Mouse (Mus musculus): Measurements from ENCODE around the gene Asgr2. TPM values are rescaled to one million over a fixed set of nuclear protein-coding genes. Genes with fewer than 3 reads are reported as not detected.
"Not testable (repeated sequence)": the region's sequence is repeated elsewhere in the genome, so short reads cannot be mapped to it uniquely, and the experiment has no call there.

Asgr2 gene
- total RNA-seq (2017): not detected in 2 replicates

GRCm38 (mm10) chr11:70091986-70092783 lies at the start of gene Asgr2:
TSS of gene Asgr2 (plus strand) at chr11:70092644.
- peak; percentile 78 for ATAC-seq (replicated peaks; ENCODE audit: low read depth, poor library complexity, severe bottlenecking)

- ATAC-seq (replicated peaks; ENCODE audit: low read depth, poor library complexity, severe bottlenecking): no peak
These were observed 48.8 kb upstream of the Asgr2 start for GRCm38 (mm10) chr11:70043665-70044064.

- no peak for ATAC-seq (replicated peaks; ENCODE audit: low read depth, poor library complexity, severe bottlenecking)
These were observed 47.0 kb upstream of the Asgr2 start for GRCm38 (mm10) chr11:70045435-70045834.

- ATAC-seq (replicated peaks; ENCODE audit: low read depth, poor library complexity, severe bottlenecking): no peak
These were observed 43.1 kb upstream of the Asgr2 start for GRCm38 (mm10) chr11:70049366-70049765.

GRCm38 (mm10) chr11:70049816-70050215 lies 42.6 kb upstream of the Asgr2 start:
- ATAC-seq (replicated peaks; ENCODE audit: low read depth, poor library complexity, severe bottlenecking): no peak

- no peak for ATAC-seq (replicated peaks; ENCODE audit: low read depth, poor library complexity, severe bottlenecking)
These were observed 39.3 kb upstream of the Asgr2 start for GRCm38 (mm10) chr11:70053156-70053555.

- no peak for ATAC-seq (replicated peaks; ENCODE audit: low read depth, poor library complexity, severe bottlenecking)
These were observed 38.4 kb upstream of the Asgr2 start, which contains the start of gene Asgr1 for GRCm38 (mm10) chr11:70053898-70054570. TSS of gene Asgr1 (plus strand) at chr11:70054085.

GRCm38 (mm10) chr11:70055618-70056214 lies 36.7 kb upstream of the Asgr2 start:
- peak; percentile 94 for ATAC-seq (replicated peaks; ENCODE audit: low read depth, poor library complexity, severe bottlenecking)

GRCm38 (mm10) chr11:70057805-70058204 lies 34.6 kb upstream of the Asgr2 start:
- ATAC-seq (replicated peaks; ENCODE audit: low read depth, poor library complexity, severe bottlenecking): no peak

GRCm38 (mm10) chr11:70059930-70060329 lies 32.5 kb upstream of the Asgr2 start:
- no peak for ATAC-seq (replicated peaks; ENCODE audit: low read depth, poor library complexity, severe bottlenecking)

- ATAC-seq (replicated peaks; ENCODE audit: low read depth, poor library complexity, severe bottlenecking): no peak
These were observed 29.4 kb upstream of the Asgr2 start for GRCm38 (mm10) chr11:70063053-70063452.

- ATAC-seq (replicated peaks; ENCODE audit: low read depth, poor library complexity, severe bottlenecking): no peak
These were observed 25.7 kb upstream of the Asgr2 start for GRCm38 (mm10) chr11:70066701-70067100.

GRCm38 (mm10) chr11:70068245-70068644 lies 24.2 kb upstream of the Asgr2 start:
- ATAC-seq (replicated peaks; ENCODE audit: low read depth, poor library complexity, severe bottlenecking): no peak

- no peak for ATAC-seq (replicated peaks; ENCODE audit: low read depth, poor library complexity, severe bottlenecking)
These were observed 22.4 kb upstream of the Asgr2 start for GRCm38 (mm10) chr11:70070057-70070456.

GRCm38 (mm10) chr11:70070603-70071002 lies 21.8 kb upstream of the Asgr2 start:
- ATAC-seq (replicated peaks; ENCODE audit: low read depth, poor library complexity, severe bottlenecking): not testable (repeated sequence)

- ATAC-seq (replicated peaks; ENCODE audit: low read depth, poor library complexity, severe bottlenecking): peak; percentile 81
These were observed 17.9 kb upstream of the Asgr2 start for GRCm38 (mm10) chr11:70074379-70075071.

GRCm38 (mm10) chr11:70075581-70075980 lies 16.9 kb upstream of the Asgr2 start:
- no peak for ATAC-seq (replicated peaks; ENCODE audit: low read depth, poor library complexity, severe bottlenecking)

GRCm38 (mm10) chr11:70077441-70077840 lies 15.0 kb upstream of the Asgr2 start:
- no peak for ATAC-seq (replicated peaks; ENCODE audit: low read depth, poor library complexity, severe bottlenecking)

- ATAC-seq (replicated peaks; ENCODE audit: low read depth, poor library complexity, severe bottlenecking): no peak
These were observed 13.3 kb upstream of the Asgr2 start for GRCm38 (mm10) chr11:70079175-70079574.

GRCm38 (mm10) chr11:70079928-70080327 lies 12.5 kb upstream of the Asgr2 start:
- ATAC-seq (replicated peaks; ENCODE audit: low read depth, poor library complexity, severe bottlenecking): peak; percentile 59
